Mouse (Mus musculus) E14TG2a.4 (cell line): ENCODE results near the gene Alkbh7.

Experiments used
- H3K27me3 ChIP-seq: 2 replicates; pipeline ENCODE4 v1.6.1; 2014; ENCODE audit warnings: low read length, control low read depth; ENCODE audit not compliant: insufficient read depth
- H3K36me3 ChIP-seq: 2 replicates; pipeline ENCODE4 v1.6.1; 2014; ENCODE audit warnings: low read length, control low read depth; ENCODE audit not compliant: insufficient read depth
- H3K4me1 ChIP-seq: replicated peaks from 2 replicates; pipeline ENCODE4 v1.6.1; 2014; ENCODE audit warnings: low read depth, low read length, control low read depth
- H3K4me3 ChIP-seq: replicated peaks from 2 replicates; pipeline ENCODE4 v1.5.1; 2014; ENCODE audit warnings: mild to moderate bottlenecking, low read length
- H3K9me3 ChIP-seq: 2 replicates; pipeline ENCODE4 v1.6.1; 2014; ENCODE audit warnings: low read length, control low read depth
- CTCF ChIP-seq: conservative IDR thresholded peaks from 2 replicates; pipeline ENCODE4 v1.5.1; 2014; ENCODE audit warnings: low read length
- NANOG ChIP-seq: IDR thresholded peaks from 2 replicates; pipeline ENCODE4 v1.6.1; 2014; ENCODE audit warnings: borderline replicate concordance, low read length, mixed read lengths
- POU5F1 ChIP-seq: IDR thresholded peaks from 2 replicates; pipeline ENCODE4 v1.6.1; 2014; ENCODE audit warnings: low read length, borderline replicate concordance

Gene Alkbh7

GRCm38 (mm10) chr17:57011236-57012141 lies 14.3 kb downstream of the Alkbh7 start, which contains the start of the genes Gtf2f1 and Gm17949:
Gene Gtf2f1, minus strand, starts transcription at chr17:57011288.
Gene Gm17949, plus strand, starts transcription at chr17:57011469.
- H3K4me3 ChIP-seq, result peak within 1 kb of the TSS; percentile 95
- peaks cover 33% of the 10 kb centered on the region for H3K36me3 ChIP-seq
- no peaks in the 10 kb centered on the region for H3K27me3 ChIP-seq
- no peak for TF ChIP-seq NANOG
- no peak for TF ChIP-seq POU5F1
- no peak for TF ChIP-seq CTCF
- peaks cover 50% of the 10 kb centered on the region for H3K4me1 ChIP-seq
- no peaks in the 10 kb centered on the region for H3K9me3 ChIP-seq

- Histone ChIP-seq H3K36me3 (peaks cover 25% of the 10 kb centered on the region), H3K4me3 (peak overlapping the region; percentile 95), H3K27me3 (no peaks in the 10 kb centered on the region), H3K4me1 (peaks cover 42% of the 10 kb centered on the region), H3K9me3 (no peaks in the 10 kb centered on the region)
- TF ChIP-seq POU5F1 (no peak), NANOG (no peak), CTCF (no peak)
Measured at GRCm38 (mm10) chr17:57012245-57012795, 15.2 kb downstream of the Alkbh7 start.

GRCm38 (mm10) chr17:57019693-57020092 lies 22.6 kb downstream of the Alkbh7 start:
- Histone ChIP-seq H3K9me3 (no peaks in the 10 kb centered on the region), H3K4me3 (no peak overlapping the region), H3K4me1 (peaks cover 32% of the 10 kb centered on the region)

GRCm38 (mm10) chr17:57020960-57021359 lies 23.8 kb downstream of the Alkbh7 start:
- TF ChIP-seq NANOG (no peak), CTCF (no peak), POU5F1 (no peak)
- H3K4me1 ChIP-seq, result peaks cover 36% of the 10 kb centered on the region

More at GRCm38 (mm10) chr17:57019693-57020092, 22.6 kb downstream of the Alkbh7 start:
- TF ChIP-seq CTCF, result no peak
- TF ChIP-seq POU5F1, result no peak
- no peak for TF ChIP-seq NANOG
- Histone ChIP-seq H3K27me3 (no peaks in the 10 kb centered on the region), H3K36me3 (peaks cover 56% of the 10 kb centered on the region)

GRCm38 (mm10) chr17:57027471-57027870 lies 30.3 kb downstream of the Alkbh7 start:
- H3K4me3 ChIP-seq, result no peak overlapping the region
- peaks cover 74% of the 10 kb centered on the region for H3K36me3 ChIP-seq
- H3K4me1 ChIP-seq, result peaks cover 65% of the 10 kb centered on the region
- TF ChIP-seq CTCF (no peak), POU5F1 (no peak), NANOG (no peak)
- no peaks in the 10 kb centered on the region for H3K27me3 ChIP-seq
- H3K9me3 ChIP-seq, result no peaks in the 10 kb centered on the region

More at GRCm38 (mm10) chr17:57020960-57021359, 23.8 kb downstream of the Alkbh7 start:
- H3K9me3 ChIP-seq, result no peaks in the 10 kb centered on the region
- H3K4me3 ChIP-seq, result no peak overlapping the region
- H3K36me3 ChIP-seq, result peaks cover 69% of the 10 kb centered on the region
- H3K27me3 ChIP-seq, result no peaks in the 10 kb centered on the region

- peaks cover 61% of the 10 kb centered on the region for H3K4me1 ChIP-seq
- no peak for TF ChIP-seq POU5F1
- no peak for TF ChIP-seq CTCF
- TF ChIP-seq NANOG, result no peak
- H3K36me3 ChIP-seq, result peaks cover 52% of the 10 kb centered on the region
- H3K9me3 ChIP-seq, result no peaks in the 10 kb centered on the region
- H3K4me3 ChIP-seq, result peak overlapping the region; percentile 93
- 0 out of 2 replicates have a peak, but pooled peaks cover 1% of the 10 kb centered on the region for H3K27me3 ChIP-seq
Measured at GRCm38 (mm10) chr17:57029691-57030090, 32.6 kb downstream of the Alkbh7 start.

GRCm38 (mm10) chr17:57030931-57031660 lies 34.0 kb downstream of the Alkbh7 start, which contains the start of gene Khsrp:
Gene Khsrp, minus strand, starts transcription at chr17:57031522.
- H3K27me3 ChIP-seq, result 0 out of 2 replicates have a peak, but pooled peaks cover 2% of the 10 kb centered on the region
- peak within 1 kb of the TSS; percentile 93 for H3K4me3 ChIP-seq
- TF ChIP-seq CTCF (no peak), NANOG (no peak), POU5F1 (no peak)
- H3K36me3 ChIP-seq, result peaks cover 38% of the 10 kb centered on the region
- H3K9me3 ChIP-seq, result no peaks in the 10 kb centered on the region
- peaks cover 57% of the 10 kb centered on the region for H3K4me1 ChIP-seq
